13 mouse cellular contexts compared by ENCODE assay signal in genomic region chr10:25446953-25447525, GRCm38 (mm10).
DNase-seq lines count a peak whose midpoint lies in the region; ATAC-seq lines count a peak whose summit lies in the region.
"Had no signal": no experiment of that assay in that cellular context is flagged by ENCODE, and none has a peak within 500 bp of the region (broad histone marks: within the 10 kb centered on the region; RNA-seq: fewer than 3 reads in every experiment).

No protein-coding gene starts in this region.

- peaks cover 3% of the 10 kb centered on the region; the same call in 1 of the 2 replicates for H3K4me1 ChIP-seq in hindbrain, embryonic 16.5 days (ENCODE audit: control insufficient read depth, insufficient read depth, low read depth, low read length)
- no peaks in the 10 kb centered on the region for H3K4me1 ChIP-seq in hindbrain, embryonic 11.5 days (replicated peaks; ENCODE audit: control insufficient read depth, insufficient read depth, low read length)
- peaks cover 27% of the 10 kb centered on the region for H3K4me1 ChIP-seq in lung, embryonic 15.5 days
- H3K4me1 ChIP-seq in embryonic facial prominence, embryonic 10.5 days = peaks cover 13% of the 10 kb centered on the region
- H3K4me1 ChIP-seq in forebrain, embryonic 13.5 days = no peaks in the 10 kb centered on the region

- H3K4me3 ChIP-seq in hindbrain, embryonic 16.5 days (ENCODE audit: low read length) = no peak overlapping the region
- no peak overlapping the region for H3K4me3 ChIP-seq in hindbrain, embryonic 11.5 days (ENCODE audit: low read depth, low read length)
- no peak overlapping the region for H3K4me3 ChIP-seq in lung, embryonic 15.5 days
- no peak overlapping the region for H3K4me3 ChIP-seq in embryonic facial prominence, embryonic 10.5 days
- no peak overlapping the region for H3K4me3 ChIP-seq in forebrain, embryonic 13.5 days
- H3K4me3 ChIP-seq: hindbrain, embryonic 13.5 days; neural tube, embryonic 13.5 days had no signal

- no peaks in the 10 kb centered on the region for H3K36me3 ChIP-seq in hindbrain, embryonic 16.5 days (ENCODE audit: control insufficient read depth, insufficient read depth, low read length)
- H3K36me3 ChIP-seq in hindbrain, embryonic 11.5 days (ENCODE audit: control insufficient read depth, insufficient read depth, low read length) = no peaks in the 10 kb centered on the region
- H3K36me3 ChIP-seq in lung, embryonic 15.5 days = peaks cover 13% of the 10 kb centered on the region; the same call in 1 of the 2 replicates
- H3K36me3 ChIP-seq in embryonic facial prominence, embryonic 10.5 days (replicated peaks) = peaks cover 28% of the 10 kb centered on the region
- 0 out of 2 replicates have a peak, but pooled peaks cover 5% of the 10 kb centered on the region for H3K36me3 ChIP-seq in forebrain, embryonic 13.5 days (ENCODE audit: poor library complexity, severe bottlenecking)
- H3K36me3 ChIP-seq: hindbrain, embryonic 13.5 days had no signal

- 54% methylated on average over 5 of the region's 5 CpGs for WGBS in hindbrain, embryonic 16.5 days
- 83% methylated on average over 5 of the region's 5 CpGs for WGBS in hindbrain, embryonic 11.5 days
- 50% methylated on average over 5 of the region's 5 CpGs for WGBS in lung, embryonic 15.5 days
- 85% methylated on average over 5 of the region's 5 CpGs for WGBS in embryonic facial prominence, embryonic 10.5 days
- WGBS in forebrain, embryonic 13.5 days = 81% methylated on average over 5 of the region's 5 CpGs

- no peak overlapping the region for H3K27ac ChIP-seq in hindbrain, embryonic 16.5 days (ENCODE audit: low read depth, low read length)
- H3K27ac ChIP-seq in hindbrain, embryonic 11.5 days (ENCODE audit: low read depth, low read length) = no peak overlapping the region
- peak overlapping the region; percentile 38; the same call in 1 of the 2 replicates for H3K27ac ChIP-seq in lung, embryonic 15.5 days
- 0 out of 2 replicates have a peak overlapping the region, but pooled peaks have one; percentile 8 for H3K27ac ChIP-seq in embryonic facial prominence, embryonic 10.5 days (replicated peaks)
- H3K27ac ChIP-seq in forebrain, embryonic 13.5 days = no peak overlapping the region
- H3K27ac ChIP-seq: hindbrain, embryonic 13.5 days; neural tube, embryonic 13.5 days had no signal

- ATAC-seq in hindbrain, embryonic 16.5 days = 0 out of 2 replicates have a peak, but pooled peaks have one; percentile 52
- no peak for ATAC-seq in hindbrain, embryonic 11.5 days (ENCODE audit: low FRiP score)
- ATAC-seq in lung, embryonic 15.5 days (ENCODE audit: borderline replicate concordance, extremely low read depth, low FRiP score, low TSS enrichment) = 0 out of 2 replicates have a peak, but pooled peaks have one; percentile 52
- ATAC-seq in megakaryocyte progenitor cell, adult 5-6 weeks (replicated peaks; ENCODE audit: poor library complexity) = peak; percentile 46; the same call in 1 of the 2 replicates
- ATAC-seq in forebrain, embryonic 13.5 days = no peak
- ATAC-seq: forebrain, embryonic 14.5 days had no signal

- H3K9me3 ChIP-seq in hindbrain, embryonic 16.5 days (ENCODE audit: control insufficient read depth, low read length) = no peaks in the 10 kb centered on the region
- no peaks in the 10 kb centered on the region for H3K9me3 ChIP-seq in hindbrain, embryonic 11.5 days (ENCODE audit: control insufficient read depth, low read length)
- H3K9me3 ChIP-seq in lung, embryonic 15.5 days = no peaks in the 10 kb centered on the region
- H3K9me3 ChIP-seq in embryonic facial prominence, embryonic 10.5 days = no peaks in the 10 kb centered on the region
- no peaks in the 10 kb centered on the region for H3K9me3 ChIP-seq in forebrain, embryonic 13.5 days (replicated peaks)
- H3K9me3 ChIP-seq: hindbrain, embryonic 13.5 days; neural tube, embryonic 13.5 days had no signal

- DNase-seq in hindbrain, embryonic 11.5 days (ENCODE audit: low spot score) = no peak
- DNase-seq in lung, adult 18-20 months = no peak
- DNase-seq in embryonic facial prominence, embryonic 10.5 days (ENCODE audit: low spot score) = no peak
- DNase-seq: cerebellum, postnatal 14 days; right cerebral cortex, postnatal 4 days; thymus, postnatal 14 days had no signal

- no peak overlapping the region for H3K9ac ChIP-seq in hindbrain, embryonic 16.5 days (ENCODE audit: low read depth, low read length)
- H3K9ac ChIP-seq in hindbrain, embryonic 11.5 days (ENCODE audit: low read depth, low read length) = no peak overlapping the region
- no peak overlapping the region for H3K9ac ChIP-seq in lung, embryonic 15.5 days
- H3K9ac ChIP-seq in forebrain, embryonic 13.5 days = no peak overlapping the region
- H3K9ac ChIP-seq: hindbrain, embryonic 13.5 days; neural tube, embryonic 13.5 days had no signal

- H3K4me2 ChIP-seq in hindbrain, embryonic 16.5 days (ENCODE audit: low read length) = no peak overlapping the region
- H3K4me2 ChIP-seq in hindbrain, embryonic 11.5 days (replicated peaks; ENCODE audit: low read depth, low read length) = no peak overlapping the region
- no peak overlapping the region for H3K4me2 ChIP-seq in lung, embryonic 15.5 days
- no peak overlapping the region for H3K4me2 ChIP-seq in forebrain, embryonic 13.5 days
- H3K4me2 ChIP-seq: hindbrain, embryonic 13.5 days; neural tube, embryonic 13.5 days had no signal

- H3K27me3 ChIP-seq in hindbrain, embryonic 16.5 days (replicated peaks; ENCODE audit: control insufficient read depth, insufficient read depth, low read length) = no peaks in the 10 kb centered on the region
- no peaks in the 10 kb centered on the region for H3K27me3 ChIP-seq in hindbrain, embryonic 11.5 days (ENCODE audit: control insufficient read depth, insufficient read depth, low read length)
- no peaks in the 10 kb centered on the region for H3K27me3 ChIP-seq in lung, embryonic 15.5 days
- no peaks in the 10 kb centered on the region for H3K27me3 ChIP-seq in embryonic facial prominence, embryonic 10.5 days (replicated peaks; ENCODE audit: low read depth, poor library complexity, severe bottlenecking)
- no peaks in the 10 kb centered on the region for H3K27me3 ChIP-seq in forebrain, embryonic 13.5 days
- H3K27me3 ChIP-seq: hindbrain, embryonic 13.5 days; neural tube, embryonic 13.5 days had no signal

Comparison
In these comparisons a context has a peak if more than half of its experiments do, and no peak if none do; other contexts are left out.
1. ATAC-seq: peak in hindbrain, embryonic 16.5 days (single experiment), lung, embryonic 15.5 days (single experiment) and megakaryocyte progenitor cell, adult 5-6 weeks (single experiment); none in hindbrain, embryonic 11.5 days (single experiment) and forebrain, embryonic 13.5 days (single experiment).
2. H3K27ac ChIP-seq: peak in lung, embryonic 15.5 days (single experiment) and embryonic facial prominence, embryonic 10.5 days (single experiment); none in hindbrain, embryonic 16.5 days (single experiment), hindbrain, embryonic 11.5 days (single experiment) and forebrain, embryonic 13.5 days (single experiment).